22 mouse cellular contexts compared by ENCODE assay signal in genomic region chr1:164756951-164757350, GRCm38 (mm10). TPM values are rescaled to one million over a fixed set of nuclear protein-coding genes. Genes with fewer than 3 reads are reported as not detected.
DNase-seq lines count a peak whose midpoint lies in the region; TF ChIP-seq lines count a peak whose summit lies in the region.
"Had no signal": no experiment of that assay in that cellular context is flagged by ENCODE, and none has a peak within 500 bp of the region (broad histone marks: within the 10 kb centered on the region; RNA-seq: fewer than 3 reads in every experiment).

No protein-coding gene starts in this region.

- no peaks in the 10 kb centered on the region for H3K27me3 ChIP-seq in kidney, adult 2 months (replicated peaks; ENCODE audit: control insufficient read depth, insufficient read depth, low read length)
- H3K27me3 ChIP-seq: embryonic facial prominence, embryonic 12.5 days; forebrain, embryonic 12.5 days; heart, embryonic 12.5 days; hindbrain, embryonic 12.5 days; kidney, embryonic 15.5 days; lung, embryonic 15.5 days had no signal

- peak overlapping the region; percentile 88 for H3K27ac ChIP-seq in layer of hippocampus, adult 2 months
- H3K27ac ChIP-seq in kidney, adult 2 months (ENCODE audit: insufficient read depth, low read depth, low read length) = no peak overlapping the region
- H3K27ac ChIP-seq: embryonic facial prominence, embryonic 12.5 days; forebrain, embryonic 12.5 days; hindbrain, embryonic 12.5 days; kidney, embryonic 15.5 days; lung, embryonic 15.5 days had no signal

- H3K4me1 ChIP-seq in kidney, adult 2 months (ENCODE audit: control insufficient read depth, insufficient read depth, low read length) = no peaks in the 10 kb centered on the region
- H3K4me1 ChIP-seq: embryonic facial prominence, embryonic 12.5 days; forebrain, embryonic 12.5 days; heart, embryonic 12.5 days; hindbrain, embryonic 12.5 days; kidney, embryonic 15.5 days; lung, embryonic 15.5 days had no signal

- WGBS in kidney, adult 2 months = 71% methylated on average over 2 of the region's 2 CpGs

- H3K4me3 ChIP-seq in layer of hippocampus, adult 2 months = no peak overlapping the region
- H3K4me3 ChIP-seq in kidney, adult 2 months (ENCODE audit: insufficient read depth, low read depth, low read length) = no peak overlapping the region
- H3K4me3 ChIP-seq: embryonic facial prominence, embryonic 12.5 days; forebrain, embryonic 12.5 days; heart, embryonic 12.5 days; hindbrain, embryonic 12.5 days; kidney, embryonic 15.5 days; lung, embryonic 15.5 days had no signal

- no peak for DNase-seq in layer of hippocampus, adult 2 months (ENCODE audit: low spot score in 2 of 2)
- DNase-seq in layer of hippocampus, adult 11-12 months (ENCODE audit: low spot score) = no peak
- peak; percentile 8 for DNase-seq in lung, postnatal 36 days
- no peak for DNase-seq in lung, postnatal 25 days (ENCODE audit: low spot score)
- peak; percentile 9 for DNase-seq in fibroblast of lung, adult 2 months (ENCODE audit: low read depth)
- DNase-seq in kidney, adult 2 months = no peak
- no peak for DNase-seq in right cerebral cortex, postnatal 36 days (ENCODE audit: low spot score in 2 of 2)
- DNase-seq: cerebellum, adult 18-20 months; cerebellum, postnatal 14 days; heart, postnatal 14 days; kidney, postnatal 36 days; right cerebral cortex, adult 18-20 months; thymus, adult 18-20 months; thymus, postnatal 4 days had no signal

- H3K36me3 ChIP-seq in kidney, adult 2 months (ENCODE audit: control insufficient read depth, insufficient read depth, low read length) = no peaks in the 10 kb centered on the region
- H3K36me3 ChIP-seq: embryonic facial prominence, embryonic 12.5 days; forebrain, embryonic 12.5 days; heart, embryonic 12.5 days; hindbrain, embryonic 12.5 days; kidney, embryonic 15.5 days; lung, embryonic 15.5 days had no signal

- TF ChIP-seq POLR2A in kidney, adult 2 months (IDR thresholded peaks at IDR 0.05; ENCODE audit: low read depth, low read length) = no peak

- no peak for TF ChIP-seq CTCF in layer of hippocampus, adult 2 months (conservative IDR thresholded peaks at IDR 0.05)
- no peak for TF ChIP-seq CTCF in kidney, adult 2 months (conservative IDR thresholded peaks at IDR 0.05; ENCODE audit: insufficient read depth, insufficient read length, low read depth, low read length)

RNA-seq across cellular contexts. Expression of gene Dpt, which starts 39.5 kb away (rescaled TPM):
- total RNA-seq in layer of hippocampus, adult 2 months (2021) = not detected
- 9.5 and 9.8 TPM in 2 replicates for polyA plus RNA-seq in kidney, adult 2 months (2012; rRNA removed)
- polyA plus RNA-seq: forebrain, embryonic 12.5 days; liver, embryonic 11.5 days; neural tube, embryonic 14.5 days had no signal

Comparison
In these comparisons a context has a peak if more than half of its experiments do, and no peak if none do; other contexts are left out.
1. DNase-seq: peak in lung, postnatal 36 days (single experiment) and fibroblast of lung, adult 2 months (single experiment); none in layer of hippocampus, adult 2 months (0 of 2), layer of hippocampus, adult 11-12 months (single experiment), lung, postnatal 25 days (single experiment), kidney, adult 2 months (single experiment) and right cerebral cortex, postnatal 36 days (0 of 2).